Mouse (Mus musculus) CH12.LX (cell line): ENCODE results near the gene Elof1. TPM values are rescaled to one million over a fixed set of nuclear protein-coding genes. Genes with fewer than 3 reads are reported as not detected.
"Not testable (repeated sequence)": the region's sequence is repeated elsewhere in the genome, so short reads cannot be mapped to it uniquely, and the experiment has no call there.

Source experiments
- DNase-seq: peaks from one replicate; pipeline ENCODE4 v3.0.0-alpha.2; 2013; ENCODE audit errors: extremely low read depth
- H3K27ac ChIP-seq: 2 replicates; pipeline ENCODE4 v1.5.1; 2012; ENCODE audit warnings: low read depth, mild to moderate bottlenecking, control low read depth, moderate library complexity; ENCODE audit not compliant: insufficient read depth
- H3K27me3 ChIP-seq: replicated peaks from 2 replicates; pipeline ENCODE3; 2012; ENCODE audit warnings: inconsistent platforms
- H3K36me3 ChIP-seq, 2 experiments: replicated peaks in 1 of 2; 2 replicates each; pipeline versions ENCODE3 to v1.6.1; 2012; ENCODE audit warnings: inconsistent platforms in 1 of 2, low read length in 1 of 2, mild to moderate bottlenecking in 1 of 2, mixed read lengths in 1 of 2, moderate library complexity in 1 of 2; ENCODE audit not compliant: control insufficient read depth in 1 of 2, insufficient read depth in 1 of 2
- H3K4me1 ChIP-seq, 2 experiments: 2 replicates each; pipeline ENCODE4 v1.6.1; 2012; ENCODE audit warnings: inconsistent platforms in 1 of 2, moderate library complexity in 1 of 2; ENCODE audit not compliant: insufficient read depth in 2 of 2, control insufficient read depth in 1 of 2
- H3K4me2 ChIP-seq: 2 replicates; pipeline ENCODE4 v1.6.1; 2012; ENCODE audit warnings: low read depth, mild to moderate bottlenecking, control low read depth; ENCODE audit not compliant: poor library complexity, insufficient read depth, severe bottlenecking
- H3K4me3 ChIP-seq, 3 experiments: fragments of 150-350 bp in 1 of 3; sonication (generic) in 1 of 3; replicated peaks in 1 of 3; 2 replicates each; pipeline versions ENCODE3 to v1.5.1; 2011 to 2012; ENCODE audit warnings: low read depth in 2 of 3, low read length in 2 of 3, mild to moderate bottlenecking in 2 of 3, moderate library complexity in 2 of 3, control low read depth in 1 of 3, improper control_type of control experiment in 1 of 3, inconsistent platforms in 1 of 3, mixed read lengths in 1 of 3; ENCODE audit not compliant: poor library complexity in 1 of 3
- H3K79me2 ChIP-seq: replicated peaks from 2 replicates; pipeline ENCODE4 v1.6.1; 2012; ENCODE audit warnings: mild to moderate bottlenecking, moderate library complexity; ENCODE audit not compliant: control insufficient read depth, poor library complexity, insufficient read depth, severe bottlenecking; ENCODE audit errors: extremely low read depth
- H3K9ac ChIP-seq: 2 replicates; pipeline ENCODE4 v1.6.1; 2012; ENCODE audit warnings: low read depth, mild to moderate bottlenecking, control low read depth, moderate library complexity; ENCODE audit not compliant: insufficient read depth
- H3K9me3 ChIP-seq: replicated peaks from 2 replicates; pipeline ENCODE3; 2012; ENCODE audit warnings: low read length, inconsistent platforms, mixed read lengths
- BHLHE40 ChIP-seq: IDR thresholded peaks from 2 replicates; pipeline ENCODE4 v1.6.1; 2011; ENCODE audit warnings: mild to moderate bottlenecking, low read depth, low read length, improper control_type of control experiment
- EP300 ChIP-seq: IDR thresholded peaks from 2 replicates; pipeline ENCODE4 v1.6.1; 2011; ENCODE audit warnings: low read length, improper control_type of control experiment
- IRF4 ChIP-seq: IDR thresholded peaks from 2 replicates; pipeline ENCODE4 v1.6.1; 2014; ENCODE audit warnings: low read depth, mild to moderate bottlenecking, inconsistent platforms, low read length, improper control_type of control experiment
- JUND ChIP-seq: conservative IDR thresholded peaks from 2 replicates; pipeline ENCODE4 v1.6.1; 2011; ENCODE audit warnings: low read depth, low read length, improper control_type of control experiment
- MAFK ChIP-seq: IDR thresholded peaks from 2 replicates; pipeline ENCODE4 v1.6.1; 2011; ENCODE audit warnings: low read length, improper control_type of control experiment; ENCODE audit not compliant: insufficient replicate concordance
- MAX ChIP-seq: IDR thresholded peaks from 2 replicates; pipeline ENCODE4 v1.6.1; 2011; ENCODE audit warnings: low read length, improper control_type of control experiment
- MEF2A ChIP-seq: IDR thresholded peaks from 2 replicates; pipeline ENCODE4 v1.6.1; 2014; ENCODE audit warnings: low read depth, mild to moderate bottlenecking, inconsistent platforms, low read length, improper control_type of control experiment, borderline replicate concordance
- RCOR1 ChIP-seq: conservative IDR thresholded peaks from 2 replicates; pipeline ENCODE4 v1.6.1; 2012; ENCODE audit warnings: low read depth, mild to moderate bottlenecking, inconsistent platforms, low read length, improper control_type of control experiment
- UBTF ChIP-seq: IDR thresholded peaks from 2 replicates; pipeline ENCODE4 v1.6.1; 2012; ENCODE audit warnings: low read depth, mild to moderate bottlenecking, inconsistent platforms, low read length, improper control_type of control experiment, moderate library complexity
- USF2 ChIP-seq: conservative IDR thresholded peaks from 2 replicates; pipeline ENCODE4 v1.6.1; 2011; ENCODE audit warnings: low read depth, low read length, improper control_type of control experiment
- ZMIZ1 ChIP-seq: IDR thresholded peaks from 2 replicates; pipeline ENCODE4 v1.6.1; 2012; ENCODE audit warnings: low read depth, mild to moderate bottlenecking, inconsistent platforms, low read length, improper control_type of control experiment
- dilution Hi-C: fragments of 300-500 bp; cut with MboI; formaldehyde crosslinking; loops from 2 replicates; pipeline ENCODE4 v1.14.3; 2020; ENCODE audit warnings: low sequenced_read_pairs; ENCODE audit not compliant: extremely low pct_unique_long_range_greater_than_20kb, extremely low pct_ligation_motif_present
- in situ Hi-C: fragments of 300-500 bp; cut with MboI; formaldehyde crosslinking; loops from 3 replicates; pipeline ENCODE4 v1.14.3; 2019; ENCODE audit warnings: low sequenced_read_pairs, low pct_ligation_motif_present, low pct_unique_long_range_greater_than_20kb, mixed read lengths
- polyA plus RNA-seq: library from polyadenylated mRNA; unstranded; fragments of >175 nt; gene quantifications from 2 replicates; pipeline ENCODE4 v1.2.1, GENCODE M21; 2012; ENCODE audit warnings: low read depth; ENCODE audit not compliant: insufficient read length
- total RNA-seq, 2 experiments: library from RNA; depleted of rRNA; stranded (reverse); fragments of 300-350 nt in 1 of 2; fragments of >200 nt in 1 of 2; gene quantifications; 2 replicates each; pipeline ENCODE4 v1.2.3; 2012 to 2014

Elof1 gene
- total and polyA plus RNA-seq, 3 experiments, result 96.9 to 142 (median 111) TPM

DNA sequence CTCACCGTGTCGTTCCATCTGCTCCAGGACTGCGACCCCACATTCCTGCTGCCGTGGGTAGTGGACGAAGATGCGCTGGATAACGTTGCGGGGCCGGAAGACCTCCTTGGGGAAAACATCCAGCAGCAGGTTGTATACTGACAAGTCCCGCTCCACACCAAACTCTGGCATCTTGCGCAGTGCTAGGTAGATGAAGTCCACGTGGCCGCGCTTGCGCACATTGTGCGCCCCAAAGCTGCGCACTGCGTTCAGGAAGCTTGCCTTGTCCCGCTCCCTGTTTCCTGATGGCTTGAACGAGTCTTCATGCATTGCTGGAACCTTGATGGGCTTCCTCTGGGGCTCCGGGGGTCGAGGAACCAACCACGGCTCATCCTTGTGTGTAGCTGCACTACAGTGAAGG is 40.7 kb downstream of the Elof1 start:
- H3K36me3 ChIP-seq, result peaks cover 50 to 77% of the 10 kb centered on the region in 2 experiments

GRCm38 (mm10) chr9:22075778-22076177 is 41.2 kb downstream of the Elof1 start:
- H3K4me2 ChIP-seq, H3K9ac ChIP-seq, H3K9me3 ChIP-seq, DNase-seq, H3K4me3 ChIP-seq, in situ Hi-C loops, H3K79me2 ChIP-seq, dilution Hi-C loops, H3K27me3 ChIP-seq, H3K27ac ChIP-seq: not testable (repeated sequence)
- H3K36me3 ChIP-seq, result peaks cover 50 to 75% of the 10 kb centered on the region in 2 experiments
- H3K4me1 ChIP-seq, result peaks cover 6 to 18% of the 10 kb centered on the region in 2 experiments

More for the DNA sequence above, 40.7 kb downstream of the Elof1 start:
- Histone ChIP-seq H3K9ac (no peak overlapping the region), H3K4me1 (peaks cover 6 to 18% of the 10 kb centered on the region in 2 experiments), H3K4me2 (no peak overlapping the region), H3K27me3 (no peaks in the 10 kb centered on the region), H3K9me3 (no peaks in the 10 kb centered on the region), H3K27ac (no peak overlapping the region), H3K79me2 (no peaks in the 10 kb centered on the region; the same call in 1 of the 2 replicates), H3K4me3 (no peak overlapping the region)
- dilution Hi-C loops (no loop called here), in situ Hi-C loops (no loop called here)
- TF ChIP-seq MAFK (no peak), MAX (no peak), EP300 (no peak), MEF2A (no peak), IRF4 (no peak), JUND (no peak), RCOR1 (no peak), UBTF (no peak), ZMIZ1 (no peak)
- no peak for DNase-seq

DNA sequence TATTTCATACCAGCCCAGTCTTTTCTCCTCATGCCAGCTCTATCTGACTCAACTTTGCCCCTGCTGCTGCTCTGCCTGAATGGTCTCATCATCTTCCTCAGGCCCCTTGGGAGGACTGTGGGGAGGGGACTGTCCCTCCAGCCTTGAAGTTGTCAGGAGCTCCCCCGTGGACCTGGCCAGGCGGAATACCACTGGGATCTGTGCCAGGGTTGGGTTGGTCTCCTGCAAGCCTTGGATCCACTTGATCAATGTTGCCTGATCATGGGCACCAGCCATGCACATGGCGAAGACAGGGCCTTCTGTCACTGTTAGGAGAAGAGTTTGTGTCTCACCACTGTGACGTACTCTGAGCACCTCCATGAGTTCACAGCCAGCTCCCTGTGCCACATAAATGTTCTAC is 44.7 kb downstream of the Elof1 start:
- Histone ChIP-seq H3K9me3 (no peaks in the 10 kb centered on the region), H3K36me3 (peaks cover 46 to 74% of the 10 kb centered on the region in 2 experiments), H3K27me3 (no peaks in the 10 kb centered on the region), H3K9ac (peak overlapping the region; percentile 83; the same call in 1 of the 2 replicates), H3K27ac (no peak overlapping the region), H3K4me2 (peak overlapping the region; percentile 73; the same call in 1 of the 2 replicates), H3K4me1 (peaks cover 6 to 19% of the 10 kb centered on the region in 2 experiments), H3K79me2 (no peaks in the 10 kb centered on the region; the same call in 1 of the 2 replicates), H3K4me3 (no peak overlapping the region)
- peak; percentile 45 for DNase-seq
- TF ChIP-seq USF2, result no peak
- TF ChIP-seq BHLHE40, result no peak
- dilution Hi-C loops (no loop called here), in situ Hi-C loops (loop anchor here (5.0 kb wide), 2 partner anchors 45 to 85 kb away; partner anchors contain the start of genes Elof1 and Pigyl)
